Comparison of ENCODE assay signal across 9 mouse cellular contexts in genomic region chr7:58626305-58627155, GRCm38 (mm10). TPM values are rescaled to one million over a fixed set of nuclear protein-coding genes. Genes with fewer than 3 reads are reported as not detected.
A peak's percentile ranks its signal among the peaks of the same experiment; 100 is the strongest.
DNase-seq lines count a peak whose midpoint lies in the region; ATAC-seq and TF ChIP-seq lines count a peak whose summit lies in the region.
"Had no signal": no experiment of that assay in that cellular context is flagged by ENCODE, and none has a peak within 500 bp of the region (broad histone marks: within the 10 kb centered on the region; RNA-seq: fewer than 3 reads in every experiment).

No protein-coding gene starts in this region.

- H3K36me3 ChIP-seq in midbrain, postnatal 0 days (ENCODE audit: insufficient read depth, low read length), result no peaks in the 10 kb centered on the region
- H3K36me3 ChIP-seq in midbrain, embryonic 15.5 days (replicated peaks), result no peaks in the 10 kb centered on the region
- H3K36me3 ChIP-seq: neural tube, embryonic 12.5 days had no signal

- no peak for ATAC-seq in midbrain, postnatal 0 days (ENCODE audit: low FRiP score)
- no peak for ATAC-seq in midbrain, embryonic 15.5 days (replicated peaks)

- intact Hi-C loops in heart, postnatal 14 days (cut with DNase I), result no loop called here
- intact Hi-C loops in left cerebral cortex, postnatal 25 days (cut with DNase I), result no loop called here

- no peak overlapping the region for H3K9ac ChIP-seq in midbrain, postnatal 0 days (replicated peaks; ENCODE audit: low read length, poor library complexity, severe bottlenecking)
- H3K9ac ChIP-seq in midbrain, embryonic 15.5 days, result no peak overlapping the region
- H3K9ac ChIP-seq: neural tube, embryonic 12.5 days had no signal

- peak overlapping the region; percentile 32; the same call in 1 of the 2 replicates for H3K27ac ChIP-seq in midbrain, postnatal 0 days (ENCODE audit: low read depth, low read length)
- H3K27ac ChIP-seq in midbrain, embryonic 15.5 days, result no peak overlapping the region
- H3K27ac ChIP-seq in cerebellum, adult 2 months (ENCODE audit: insufficient read depth, low read length), result no peak overlapping the region
- H3K27ac ChIP-seq: neural tube, embryonic 12.5 days had no signal

- no peak overlapping the region for H3K4me2 ChIP-seq in midbrain, postnatal 0 days (ENCODE audit: low read depth, low read length, poor library complexity, severe bottlenecking)
- no peak overlapping the region for H3K4me2 ChIP-seq in midbrain, embryonic 15.5 days
- H3K4me2 ChIP-seq: neural tube, embryonic 12.5 days had no signal

- no peak overlapping the region for H3K4me3 ChIP-seq in midbrain, postnatal 0 days (ENCODE audit: low read depth, low read length)
- H3K4me3 ChIP-seq in midbrain, embryonic 15.5 days, result no peak overlapping the region
- H3K4me3 ChIP-seq in cerebellum, adult 2 months (replicated peaks; ENCODE audit: insufficient read depth, low read depth, low read length), result no peak overlapping the region
- H3K4me3 ChIP-seq: neural tube, embryonic 12.5 days had no signal

- TF ChIP-seq CTCF in midbrain, postnatal 0 days (IDR thresholded peaks at IDR 0.05), result no peak
- no peak for TF ChIP-seq CTCF in cerebellum, adult 2 months (IDR thresholded peaks at IDR 0.05; ENCODE audit: borderline replicate concordance, insufficient read depth, low read depth, low read length)

- DNase-seq in midbrain, postnatal 0 days (ENCODE audit: low spot score), result peak; percentile 27
- peak; percentile 7 to 22 for DNase-seq in cerebellum, adult 2 months
- DNase-seq in heart, postnatal 14 days, result peak; percentile 22 to 55
- peak; percentile 77 for DNase-seq in skeletal muscle tissue, adult 2 months (ENCODE audit: low read depth, low spot score)
- DNase-seq in left cerebral cortex, postnatal 25 days (ENCODE audit: low spot score in 2 of 2), result no peak
- no peak for DNase-seq in liver
- DNase-seq: kidney, adult 11 months had no signal

- H3K9me3 ChIP-seq in midbrain, postnatal 0 days (ENCODE audit: low read length), result no peaks in the 10 kb centered on the region
- no peaks in the 10 kb centered on the region for H3K9me3 ChIP-seq in midbrain, embryonic 15.5 days
- H3K9me3 ChIP-seq: neural tube, embryonic 12.5 days had no signal

- peaks cover 4% of the 10 kb centered on the region; the same call in 1 of the 2 replicates for H3K4me1 ChIP-seq in midbrain, postnatal 0 days (ENCODE audit: insufficient read depth, low read length)
- no peaks in the 10 kb centered on the region for H3K4me1 ChIP-seq in midbrain, embryonic 15.5 days
- H3K4me1 ChIP-seq in cerebellum, adult 2 months (ENCODE audit: control insufficient read depth, insufficient read depth, low read length), result no peaks in the 10 kb centered on the region
- H3K4me1 ChIP-seq: neural tube, embryonic 12.5 days had no signal

- 65% methylated on average over 9 of the region's 9 CpGs for WGBS in midbrain, postnatal 0 days
- 75% methylated on average over 9 of the region's 9 CpGs for WGBS in midbrain, embryonic 15.5 days
- 54% methylated on average over 9 of the region's 9 CpGs for WGBS in cerebellum, adult 2 months

- no peaks in the 10 kb centered on the region for H3K27me3 ChIP-seq in midbrain, postnatal 0 days (ENCODE audit: insufficient read depth, low read length)
- H3K27me3 ChIP-seq in midbrain, embryonic 15.5 days (replicated peaks), result no peaks in the 10 kb centered on the region
- no peaks in the 10 kb centered on the region for H3K27me3 ChIP-seq in cerebellum, adult 2 months (ENCODE audit: control insufficient read depth, insufficient read depth, low read length)
- H3K27me3 ChIP-seq: neural tube, embryonic 12.5 days had no signal

- no peak for TF ChIP-seq POLR2A in cerebellum, adult 2 months (IDR thresholded peaks at IDR 0.05; ENCODE audit: borderline replicate concordance, insufficient read depth, low read length)

RNA-seq across cellular contexts. Expression of gene Atp10a, which starts 29.4 kb away (rescaled TPM):
- total RNA-seq in midbrain, postnatal 0 days (2014; rRNA removed), result 5.8 and 8.8 TPM in 2 replicates
- 0.72 and 1.5 TPM in 2 replicates for polyA plus RNA-seq in midbrain, postnatal 0 days (2015; fragmentation: Nextera tagmentation; extraction: Ambion mirVana)
- 1.2 and 1.3 TPM in 2 replicates for polyA plus RNA-seq in midbrain, embryonic 15.5 days (2015; fragmentation: Nextera tagmentation; extraction: Ambion mirVana)
- polyA plus RNA-seq in cerebellum, adult 2 months (2012; rRNA removed), result 6.2 and 6.9 TPM in 2 replicates
- 1 to 10 TPM; 2.2 to 3.2 TPM for total RNA-seq in heart, postnatal 14 days (2021)
- 1 to 10 TPM; 6.3 to 9.0 TPM for total RNA-seq in left cerebral cortex, postnatal 25 days (2021)

Comparison
In these comparisons a context has a peak if more than half of its experiments do, and no peak if none do; other contexts are left out.
1. DNase-seq: peak in midbrain, postnatal 0 days (single experiment), cerebellum, adult 2 months (2 of 2), heart, postnatal 14 days (2 of 2) and skeletal muscle tissue, adult 2 months (single experiment); none in left cerebral cortex, postnatal 25 days (0 of 2) and liver (single experiment).